Mouse (Mus musculus): ENCODE results near the gene Cass4. TPM values are rescaled to one million over a fixed set of nuclear protein-coding genes. Genes with fewer than 3 reads are reported as not detected.

The Cass4 gene
- polyA plus RNA-seq, 1 experiment from 2014 or later: 0.29 TPM

GRCm38 (mm10) chr2:172380513-172380912 lies 13.1 kb upstream of the Cass4 start:
- Histone ChIP-seq H3K27ac (ENCODE audit: low read depth, low read length) (peak overlapping the region; percentile 15; the same call in 1 of the 2 replicates), H3K27me3 (replicated peaks; ENCODE audit: control insufficient read depth, insufficient read depth, low read length) (no peaks in the 10 kb centered on the region), H3K4me1 (replicated peaks; ENCODE audit: control insufficient read depth, insufficient read depth, low read length) (no peaks in the 10 kb centered on the region), H3K9ac (ENCODE audit: low read depth, low read length) (no peak overlapping the region), H3K4me2 (replicated peaks; ENCODE audit: low read depth) (no peak overlapping the region), H3K4me3 (ENCODE audit: low read depth, low read length) (no peak overlapping the region), H3K36me3 (ENCODE audit: control insufficient read depth, insufficient read depth) (peaks cover 69% of the 10 kb centered on the region), H3K9me3 (ENCODE audit: control insufficient read depth) (no peaks in the 10 kb centered on the region)
- 93% methylated on average over 17 of the region's 17 CpGs for WGBS
- TF ChIP-seq CTCF (IDR thresholded peaks at IDR 0.05; ENCODE audit: low read depth): no peak
- ATAC-seq: no peak

DNA sequence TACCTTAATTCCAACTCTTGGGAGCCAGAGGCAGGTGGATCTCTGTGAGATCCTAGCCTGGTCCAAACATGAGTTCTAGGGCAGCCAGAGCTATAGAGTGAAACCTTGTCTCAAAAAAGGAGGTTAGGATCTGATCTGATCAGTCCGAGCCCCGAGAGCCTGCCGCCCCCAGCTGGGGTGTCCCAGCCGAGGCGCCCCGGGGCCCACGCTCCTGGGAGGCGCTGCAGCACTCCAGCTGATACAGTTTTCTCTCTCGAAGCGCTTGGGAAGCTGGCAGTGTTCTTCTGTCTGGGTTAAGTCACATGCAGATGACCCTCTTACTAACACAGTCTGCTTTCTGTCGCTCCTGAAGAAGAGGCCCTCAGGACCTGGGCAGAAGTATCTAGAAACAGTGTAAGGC lies 12.3 kb upstream of the Cass4 start:
- no peak overlapping the region for H3K27ac ChIP-seq (ENCODE audit: low read depth, low read length)
- peaks cover 61% of the 10 kb centered on the region for H3K36me3 ChIP-seq (ENCODE audit: control insufficient read depth, insufficient read depth)
- no peak overlapping the region for H3K4me3 ChIP-seq (ENCODE audit: low read depth, low read length)
- no peak for ATAC-seq
- no peak overlapping the region for H3K4me2 ChIP-seq (replicated peaks; ENCODE audit: low read depth)
- no peak overlapping the region for H3K9ac ChIP-seq (ENCODE audit: low read depth, low read length)
- H3K27me3 ChIP-seq (replicated peaks; ENCODE audit: control insufficient read depth, insufficient read depth, low read length): no peaks in the 10 kb centered on the region
- no peaks in the 10 kb centered on the region for H3K9me3 ChIP-seq (ENCODE audit: control insufficient read depth)
- WGBS: 94% methylated on average over 11 of the region's 11 CpGs
- no peaks in the 10 kb centered on the region for H3K4me1 ChIP-seq (replicated peaks; ENCODE audit: control insufficient read depth, insufficient read depth, low read length)
- no peak for TF ChIP-seq CTCF (IDR thresholded peaks at IDR 0.05; ENCODE audit: low read depth)

DNA sequence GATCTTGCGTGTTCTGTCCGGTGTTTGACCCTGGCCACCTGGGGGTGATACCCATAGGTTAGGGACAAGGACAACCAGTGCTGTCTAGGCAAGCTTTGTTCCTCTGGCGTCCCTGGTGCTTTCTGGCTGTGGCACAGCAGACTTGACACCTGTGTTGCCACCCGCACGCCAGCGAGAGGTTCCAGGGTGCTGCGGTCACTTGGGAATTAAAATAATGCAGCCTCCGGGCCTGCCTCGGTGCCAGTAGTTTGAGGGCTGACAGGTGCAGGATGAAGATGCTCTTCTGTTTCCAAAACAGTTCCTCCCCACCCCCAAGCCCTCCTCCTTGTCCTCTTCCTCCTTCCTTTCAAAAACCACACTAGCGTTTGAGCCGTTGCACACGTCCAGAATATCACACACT lies 11.7 kb upstream of the Cass4 start:
- WGBS: 90% methylated on average over 12 of the region's 12 CpGs
- no peak for TF ChIP-seq CTCF (IDR thresholded peaks at IDR 0.05; ENCODE audit: low read depth)
- H3K27ac ChIP-seq (ENCODE audit: low read depth, low read length): no peak overlapping the region
- H3K9ac ChIP-seq (ENCODE audit: low read depth, low read length): no peak overlapping the region
- H3K27me3 ChIP-seq (replicated peaks; ENCODE audit: control insufficient read depth, insufficient read depth, low read length): no peaks in the 10 kb centered on the region
- no peaks in the 10 kb centered on the region for H3K9me3 ChIP-seq (ENCODE audit: control insufficient read depth)
- H3K4me2 ChIP-seq (replicated peaks; ENCODE audit: low read depth): no peak overlapping the region
- no peak for ATAC-seq
- no peaks in the 10 kb centered on the region for H3K4me1 ChIP-seq (replicated peaks; ENCODE audit: control insufficient read depth, insufficient read depth, low read length)
- H3K36me3 ChIP-seq (ENCODE audit: control insufficient read depth, insufficient read depth): peaks cover 55% of the 10 kb centered on the region
- H3K4me3 ChIP-seq (ENCODE audit: low read depth, low read length): no peak overlapping the region

DNA sequence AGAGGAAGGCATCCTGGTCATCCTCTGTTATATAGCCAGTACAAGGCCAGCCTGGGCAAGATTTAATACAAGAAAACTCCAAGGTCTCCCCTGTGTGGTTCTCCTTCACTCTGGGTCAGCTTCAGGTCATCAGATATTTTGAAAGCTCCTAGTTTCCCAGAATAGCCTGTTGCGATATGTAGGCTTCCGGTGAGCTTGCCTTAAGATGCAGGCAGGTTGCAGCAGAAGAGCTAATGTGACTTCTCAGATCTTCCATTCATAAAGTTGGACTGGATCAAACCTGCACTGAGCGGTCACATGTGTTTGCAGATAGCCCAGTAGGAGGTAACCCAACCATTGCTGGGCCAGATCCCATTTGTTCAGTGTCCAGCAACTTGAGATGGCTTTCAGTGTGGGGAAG lies 8.9 kb upstream of the Cass4 start:
- no peak for ATAC-seq
- Histone ChIP-seq H3K4me2 (replicated peaks; ENCODE audit: low read depth) (no peak overlapping the region), H3K27me3 (replicated peaks; ENCODE audit: control insufficient read depth, insufficient read depth, low read length) (no peaks in the 10 kb centered on the region), H3K36me3 (ENCODE audit: control insufficient read depth, insufficient read depth) (peaks cover 30% of the 10 kb centered on the region), H3K4me1 (replicated peaks; ENCODE audit: control insufficient read depth, insufficient read depth, low read length) (no peaks in the 10 kb centered on the region), H3K9ac (ENCODE audit: low read depth, low read length) (no peak overlapping the region), H3K4me3 (ENCODE audit: low read depth, low read length) (no peak overlapping the region), H3K27ac (ENCODE audit: low read depth, low read length) (no peak overlapping the region), H3K9me3 (ENCODE audit: control insufficient read depth) (no peaks in the 10 kb centered on the region)
- no peak for TF ChIP-seq CTCF (IDR thresholded peaks at IDR 0.05; ENCODE audit: low read depth)
- 86% methylated on average over 3 of the region's 3 CpGs for WGBS

DNA sequence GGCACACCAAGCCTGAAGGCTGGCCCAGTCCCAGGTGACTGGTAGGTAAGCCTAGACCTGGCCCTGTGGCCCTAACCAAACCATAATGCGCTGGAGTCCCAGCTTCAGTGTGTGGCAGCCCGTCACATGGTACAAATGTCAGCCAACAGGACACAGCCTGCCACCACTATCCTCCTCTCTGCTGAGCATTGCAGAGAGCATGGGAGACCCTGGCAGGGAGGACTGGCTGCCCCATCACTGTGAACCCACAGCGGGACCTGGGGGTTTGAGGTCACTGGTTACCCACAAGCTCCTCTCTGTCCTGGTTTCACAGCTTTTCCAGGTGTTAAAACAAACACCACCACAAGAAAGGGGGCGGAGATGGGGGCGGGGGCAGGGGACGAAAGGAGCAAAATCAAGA lies 3.3 kb upstream of the Cass4 start:
- H3K4me2 ChIP-seq (replicated peaks; ENCODE audit: low read depth): no peak overlapping the region
- no peak for TF ChIP-seq CTCF (IDR thresholded peaks at IDR 0.05; ENCODE audit: low read depth)
- no peak for ATAC-seq
- no peaks in the 10 kb centered on the region for H3K9me3 ChIP-seq (ENCODE audit: control insufficient read depth)
- no peak overlapping the region for H3K9ac ChIP-seq (ENCODE audit: low read depth, low read length)
- 23% methylated on average over 6 of the region's 6 CpGs for WGBS
- H3K36me3 ChIP-seq (ENCODE audit: control insufficient read depth, insufficient read depth): no peaks in the 10 kb centered on the region
- H3K4me3 ChIP-seq (ENCODE audit: low read depth, low read length): no peak overlapping the region
- H3K4me1 ChIP-seq (replicated peaks; ENCODE audit: control insufficient read depth, insufficient read depth, low read length): no peaks in the 10 kb centered on the region
- no peaks in the 10 kb centered on the region for H3K27me3 ChIP-seq (replicated peaks; ENCODE audit: control insufficient read depth, insufficient read depth, low read length)
- H3K27ac ChIP-seq (ENCODE audit: low read depth, low read length): no peak overlapping the region

DNA sequence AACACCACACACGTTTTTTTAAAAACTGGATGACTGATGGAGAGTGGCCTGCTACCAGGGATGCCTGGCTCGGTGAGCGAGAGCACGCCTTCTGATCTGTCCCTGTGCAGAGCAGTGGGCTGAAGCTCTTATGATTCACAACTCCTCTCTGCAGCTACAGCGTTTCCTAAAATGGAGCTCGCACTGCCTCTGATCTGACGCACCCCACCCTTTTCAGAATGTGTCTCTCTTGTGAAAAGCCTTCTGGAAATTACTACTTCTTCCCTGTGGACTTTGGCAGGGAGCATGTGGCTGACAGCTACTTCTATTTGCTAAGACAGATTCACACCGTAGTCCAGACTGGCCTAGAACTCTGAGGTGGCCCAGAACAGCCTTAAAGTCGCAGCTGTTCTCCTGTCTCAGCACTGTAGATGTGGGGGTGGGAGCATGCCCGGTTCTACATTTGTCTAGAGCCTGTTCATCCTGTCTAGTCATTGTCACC lies 1.5 kb upstream of the Cass4 start:
- Histone ChIP-seq H3K9ac (ENCODE audit: low read depth, low read length) (no peak overlapping the region), H3K27ac (ENCODE audit: low read depth, low read length) (no peak overlapping the region), H3K36me3 (ENCODE audit: control insufficient read depth, insufficient read depth) (no peaks in the 10 kb centered on the region), H3K4me2 (replicated peaks; ENCODE audit: low read depth) (no peak overlapping the region), H3K4me1 (replicated peaks; ENCODE audit: control insufficient read depth, insufficient read depth, low read length) (no peaks in the 10 kb centered on the region), H3K9me3 (ENCODE audit: control insufficient read depth) (no peaks in the 10 kb centered on the region), H3K4me3 (ENCODE audit: low read depth, low read length) (no peak overlapping the region), H3K27me3 (replicated peaks; ENCODE audit: control insufficient read depth, insufficient read depth, low read length) (no peaks in the 10 kb centered on the region)
- no peak for TF ChIP-seq CTCF (IDR thresholded peaks at IDR 0.05; ENCODE audit: low read depth)
- ATAC-seq: peak; percentile 31; the same call in 1 of the 2 replicates
- 39% methylated on average over 10 of the region's 10 CpGs for WGBS

- no peaks in the 10 kb centered on the region for H3K9me3 ChIP-seq (ENCODE audit: control insufficient read depth)
- TF ChIP-seq CTCF (IDR thresholded peaks at IDR 0.05; ENCODE audit: low read depth): no peak
- H3K36me3 ChIP-seq (ENCODE audit: control insufficient read depth, insufficient read depth): no peaks in the 10 kb centered on the region
- WGBS: 47% methylated on average over 2 of the region's 2 CpGs
- H3K9ac ChIP-seq (ENCODE audit: low read depth, low read length): no peak overlapping the region
- H3K4me1 ChIP-seq (replicated peaks; ENCODE audit: control insufficient read depth, insufficient read depth, low read length): no peaks in the 10 kb centered on the region
- no peak for ATAC-seq
- H3K27me3 ChIP-seq (replicated peaks; ENCODE audit: control insufficient read depth, insufficient read depth, low read length): no peaks in the 10 kb centered on the region
- H3K27ac ChIP-seq (ENCODE audit: low read depth, low read length): no peak overlapping the region
- H3K4me3 ChIP-seq (ENCODE audit: low read depth, low read length): no peak overlapping the region
- no peak overlapping the region for H3K4me2 ChIP-seq (replicated peaks; ENCODE audit: low read depth)
Measured at GRCm38 (mm10) chr2:172394052-172394392, 428 bp downstream of the Cass4 start.

All from intestine, postnatal 0 days (tissue).